Mouse (Mus musculus) heart, adult 18-20 months (tissue): ENCODE results near the gene Il19. TPM values are rescaled to one million over a fixed set of nuclear protein-coding genes. Genes with fewer than 3 reads are reported as not detected.

ENCODE experiments used
- total RNA-seq, 2 experiments: library from RNA; stranded (reverse); gene quantifications; 2 replicates each; pipeline ENCODE4 v1.2.3; 2021

The Il19 gene
- total RNA-seq, 2 experiments from 2014 or later = not detected

Other genes with a start within 250 kb of the Il19 start
- under 1 TPM; 0.18 to 0.27 TPM for gene Gm29427, start 224.3 kb downstream of the Il19 start, total RNA-seq
- 1 to 10 TPM; 3.6 to 4.4 TPM for gene Yod1, start 222.8 kb downstream of the Il19 start, total RNA-seq
- gene Pfkfb2, start 210.9 kb downstream of the Il19 start, total RNA-seq = 10 to 100 TPM; 79.7 to 83.4 TPM
- gene AA986860, start 208.1 kb downstream of the Il19 start, total RNA-seq = under 1 TPM; 0.45 to 0.77 TPM
- gene Fcamr, start 139.2 kb downstream of the Il19 start, total RNA-seq = under 1 TPM; 0.35 to 0.85 TPM
- gene Pigr, start 113.4 kb downstream of the Il19 start, total RNA-seq = 1 to 10 TPM in 1 of 2 experiments, not detected in 1; 4.2 TPM
- gene Fcmr, start 74.4 kb downstream of the Il19 start, total RNA-seq = 1 to 10 TPM; 2.2 to 8.5 TPM
- not detected for gene Il24, start 52.7 kb downstream of the Il19 start, total RNA-seq
- gene Il20, start 28.7 kb downstream of the Il19 start, total RNA-seq = not detected
- not detected for gene Il10, start 79.7 kb upstream of the Il19 start, total RNA-seq
- 100 to 1,000 TPM; 311 to 318 TPM for gene Mapkapk2, start 157.7 kb upstream of the Il19 start, total RNA-seq
- 1 to 10 TPM in 1 of 2 experiments, under 1 TPM in 1; 0.20 to 1.1 TPM for gene Dyrk3, start 198.2 kb upstream of the Il19 start, total RNA-seq
- 10 to 100 TPM; 31.4 to 34.1 TPM for gene Eif2d, start 213.1 kb upstream of the Il19 start, total RNA-seq